ENCODE assay signal across 29 mouse cellular contexts in the genomic region with DNA sequence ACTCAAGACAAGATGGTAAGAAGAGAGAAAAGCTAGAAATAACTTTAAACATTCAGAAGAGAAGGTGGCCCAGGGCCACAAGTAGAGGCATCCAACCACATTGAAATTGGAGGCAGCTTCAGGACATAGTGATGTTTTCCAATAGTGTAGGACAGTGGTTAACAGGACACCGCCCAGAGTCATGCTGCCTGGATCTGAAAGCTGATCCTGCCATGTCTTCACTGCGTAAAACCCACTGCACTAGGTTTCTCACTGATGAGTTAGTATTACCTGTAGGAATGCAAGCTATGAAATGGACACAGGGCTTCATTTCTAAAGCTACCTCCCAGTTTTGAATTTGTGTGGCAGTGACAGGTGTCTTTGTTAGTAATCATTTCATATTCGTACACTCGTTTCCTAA.
DNase-seq lines count a peak whose midpoint lies in the region; ATAC-seq and TF ChIP-seq lines count a peak whose summit lies in the region.
"Had no signal": no experiment of that assay in that cellular context is flagged by ENCODE, and none has a peak within 500 bp of the region (broad histone marks: within the 10 kb centered on the region; RNA-seq: fewer than 3 reads in every experiment).

No protein-coding gene starts in this region.

- no peaks in the 10 kb centered on the region for H3K36me3 ChIP-seq in C2C12 (ENCODE audit: control insufficient read depth, insufficient read depth)
- H3K36me3 ChIP-seq in forebrain, embryonic 16.5 days (ENCODE audit: control insufficient read depth, insufficient read depth), result no peaks in the 10 kb centered on the region
- H3K36me3 ChIP-seq: embryonic facial prominence, embryonic 13.5 days; embryonic facial prominence, embryonic 15.5 days; forebrain, embryonic 10.5 days; forebrain, embryonic 12.5 days; G1E had no signal

- no peaks in the 10 kb centered on the region for H3K9me3 ChIP-seq in forebrain, embryonic 16.5 days (ENCODE audit: control insufficient read depth, low read length)
- H3K9me3 ChIP-seq: embryonic facial prominence, embryonic 13.5 days; embryonic facial prominence, embryonic 15.5 days; forebrain, embryonic 10.5 days; forebrain, embryonic 12.5 days had no signal

- TF ChIP-seq CTCF in gastrocnemius, adult 2 months (IDR thresholded peaks at IDR 0.05), result no peak
- no peak for TF ChIP-seq CTCF in C2C12 (IDR thresholded peaks at IDR 0.05; ENCODE audit: control insufficient read depth, insufficient read depth, insufficient read length)

- H3K4me1 ChIP-seq in forebrain, embryonic 16.5 days (replicated peaks; ENCODE audit: control insufficient read depth, insufficient read depth, low read length), result no peaks in the 10 kb centered on the region
- H3K4me1 ChIP-seq: embryonic facial prominence, embryonic 13.5 days; embryonic facial prominence, embryonic 15.5 days; forebrain, embryonic 10.5 days; forebrain, embryonic 12.5 days had no signal

- no peak overlapping the region for H3K4me2 ChIP-seq in forebrain, embryonic 16.5 days (ENCODE audit: low read length)
- H3K4me2 ChIP-seq: embryonic facial prominence, embryonic 13.5 days; embryonic facial prominence, embryonic 15.5 days; forebrain, embryonic 12.5 days had no signal

- H3K4me3 ChIP-seq in gastrocnemius, adult 2 months, result peak overlapping the region; percentile 17
- no peak overlapping the region for H3K4me3 ChIP-seq in C2C12 (ENCODE audit: insufficient read depth, poor library complexity, severe bottlenecking)
- H3K4me3 ChIP-seq in forebrain, embryonic 16.5 days (replicated peaks; ENCODE audit: low read length), result no peak overlapping the region
- H3K4me3 ChIP-seq: embryonic facial prominence, embryonic 13.5 days; embryonic facial prominence, embryonic 15.5 days; erythroblast, embryonic 14.5 days; forebrain, embryonic 10.5 days; forebrain, embryonic 12.5 days had no signal

- H3K27me3 ChIP-seq in C2C12 (ENCODE audit: control insufficient read depth, insufficient read depth, insufficient read length), result no peaks in the 10 kb centered on the region
- no peaks in the 10 kb centered on the region for H3K27me3 ChIP-seq in forebrain, embryonic 16.5 days (replicated peaks; ENCODE audit: control insufficient read depth, insufficient read depth, low read length)
- H3K27me3 ChIP-seq: CH12.LX; embryonic facial prominence, embryonic 13.5 days; embryonic facial prominence, embryonic 15.5 days; forebrain, embryonic 12.5 days; Patski had no signal

- peak; percentile 59 for DNase-seq in gastrocnemius, adult 2 months
- no peak for DNase-seq in gastrocnemius, postnatal 10 days
- DNase-seq in gastrocnemius, adult 8-10 months (ENCODE audit: low spot score in 2 of 2), result peak; percentile 26 to 32
- DNase-seq in gastrocnemius, postnatal 25 days, result peak; percentile 55
- DNase-seq in retina, embryonic 14.5 days (ENCODE audit: low spot score), result no peak
- no peak for DNase-seq in frontal cortex, postnatal 25 days (ENCODE audit: low spot score in 2 of 2)
- DNase-seq: adrenal gland, adult 8-10 months; adrenal gland, postnatal 14 days; adrenal gland, postnatal 36 days; cerebellum, adult 11-12 months; cerebellum, adult 8-10 months; cerebellum, adult 9-11 months; cerebellum, postnatal 14 days; cerebellum, postnatal 36 days; embryo, embryonic 11 days; forebrain, postnatal 0 days had no signal

- H3K79me2 ChIP-seq in C2C12 (ENCODE audit: control insufficient read depth, insufficient read depth), result no peaks in the 10 kb centered on the region

- WGBS in forebrain, embryonic 16.5 days, result 95% methylated on average over 4 of the region's 4 CpGs

- no peak overlapping the region for H3ac ChIP-seq in C2C12 (ENCODE audit: control insufficient read depth, insufficient read length, low read depth)

- H3K79me3 ChIP-seq in C2C12 (ENCODE audit: low read depth), result no peaks in the 10 kb centered on the region

- intact Hi-C loops in gastrocnemius, adult 2 months (cut with DNase I), result loop anchor here (5.0 to 10.0 kb wide), 2 partner anchors 76 to 137 kb away; a partner anchor contains a TSS

- no peak overlapping the region for H3K9ac ChIP-seq in forebrain, embryonic 16.5 days (replicated peaks; ENCODE audit: low read depth, low read length)
- H3K9ac ChIP-seq: embryonic facial prominence, embryonic 13.5 days; embryonic facial prominence, embryonic 15.5 days; forebrain, embryonic 12.5 days; forebrain, postnatal 0 days had no signal

- peak overlapping the region; percentile 74 for H3K27ac ChIP-seq in gastrocnemius, adult 2 months
- H3K27ac ChIP-seq in forebrain, embryonic 16.5 days (ENCODE audit: low read length), result no peak overlapping the region
- H3K27ac ChIP-seq: embryonic facial prominence, embryonic 13.5 days; embryonic facial prominence, embryonic 15.5 days; forebrain, embryonic 10.5 days; forebrain, embryonic 12.5 days had no signal

- no peak for ATAC-seq in forebrain, embryonic 16.5 days
- ATAC-seq: activated CD4-positive, CD25-positive, alpha-beta regulatory T cell, adult 4 months; CD4-positive, CD25-positive, alpha-beta regulatory T cell, adult 4 months; forebrain, embryonic 14.5 days; forebrain, postnatal 0 days; Patski had no signal

TF ChIP-seq in C2C12, 6 proteins besides CTCF, POLR2A, EP300 and RAD21:
- TF ChIP-seq CEBPB (IDR thresholded peaks at IDR 0.05; ENCODE audit: low read depth) (no peak), USF1 (IDR thresholded peaks at IDR 0.05; ENCODE audit: low read depth) (no peak), MYOG (IDR thresholded peaks at IDR 0.05; ENCODE audit: control insufficient read depth, extremely low read depth, insufficient read length) (no peak), MYOD1 (IDR thresholded peaks at IDR 0.05; ENCODE audit: control insufficient read depth, insufficient read length, low read depth) (peak; percentile 68)

Comparison
In these comparisons a context has a peak if more than half of its experiments do, and no peak if none do; other contexts are left out.
1. DNase-seq: peak in gastrocnemius, adult 2 months (single experiment), gastrocnemius, adult 8-10 months (2 of 2) and gastrocnemius, postnatal 25 days (single experiment); none in gastrocnemius, postnatal 10 days (single experiment), retina, embryonic 14.5 days (single experiment) and frontal cortex, postnatal 25 days (0 of 2).